Mouse (Mus musculus): ENCODE data around the gene AC124502.3. TPM values are rescaled to one million over a fixed set of nuclear protein-coding genes. Genes with fewer than 3 reads are reported as not detected.

Gene AC124502.3
- 3.9 TPM for polyA plus RNA-seq (2015; fragmentation: Illumina TruSeq; extraction: RNeasy Lipid Tissue Mini Kit (QIAGEN cat#74804); ENCODE audit: low read depth, low replicate concordance)

GRCm38 (mm10) chr19:5038709-5039156 lies at the start of gene AC124502.3, which contains the start of gene B4gat1:
AC124502.3 (plus strand) TSS chr19:5038891.
B4gat1 (plus strand) TSS chr19:5038826.

GRCm38 (mm10) chr19:4990256-4990625 lies 48.5 kb upstream of the AC124502.3 start, which contains the start of gene Npas4:
Npas4 (minus strand) TSS chr19:4990316.

GRCm38 (mm10) chr19:5023621-5024479 lies 14.8 kb upstream of the AC124502.3 start, which contains the start of gene Slc29a2:
Slc29a2 (plus strand) TSS chr19:5023860.

GRCm38 (mm10) chr19:5040862-5041523 lies 2.3 kb downstream of the AC124502.3 start, which contains the start of gene Brms1:
Brms1 (plus strand) TSS chr19:5041354.

GRCm38 (mm10) chr19:5050047-5050905 lies 11.6 kb downstream of the AC124502.3 start, which contains the start of gene Rin1:
Rin1 (plus strand) TSS chr19:5050481.

GRCm38 (mm10) chr19:5067867-5068569 lies 29.3 kb downstream of the AC124502.3 start, which contains the start of gene Cd248:
Cd248 (plus strand) TSS chr19:5068078.

GRCm38 (mm10) chr19:5085145-5085863 lies 46.6 kb downstream of the AC124502.3 start, which contains the start of gene Tmem151a:
Tmem151a (minus strand) TSS chr19:5085531.

GRCm38 (mm10) chr19:5087884-5088728 lies 49.4 kb downstream of the AC124502.3 start, which contains the start of gene Yif1a:
Yif1a (plus strand) TSS chr19:5088538.

GRCm38 (mm10) chr19:5098363-5099143 lies 59.9 kb downstream of the AC124502.3 start, which contains the start of gene Cnih2:
Cnih2 (minus strand) TSS chr19:5098521.

Other genes starting within 250 kb of the AC124502.3 start
- 41.4 TPM for gene Rbm4, start 245.0 kb upstream of the AC124502.3 start, polyA plus RNA-seq (2015; fragmentation: Illumina TruSeq; extraction: RNeasy Lipid Tissue Mini Kit (QIAGEN cat#74804); ENCODE audit: low read depth, low replicate concordance)
- gene Gm21992, start 227.3 kb upstream of the AC124502.3 start, polyA plus RNA-seq (2015; fragmentation: Illumina TruSeq; extraction: RNeasy Lipid Tissue Mini Kit (QIAGEN cat#74804); ENCODE audit: low read depth, low replicate concordance): 15.5 TPM
- 18.0 TPM for gene Rbm14, start 227.3 kb upstream of the AC124502.3 start, polyA plus RNA-seq (2015; fragmentation: Illumina TruSeq; extraction: RNeasy Lipid Tissue Mini Kit (QIAGEN cat#74804); ENCODE audit: low read depth, low replicate concordance)
- gene Ccs, start 199.6 kb upstream of the AC124502.3 start, polyA plus RNA-seq (2015; fragmentation: Illumina TruSeq; extraction: RNeasy Lipid Tissue Mini Kit (QIAGEN cat#74804); ENCODE audit: low read depth, low replicate concordance): 37.6 TPM
- gene Ccdc87, start 199.5 kb upstream of the AC124502.3 start, polyA plus RNA-seq (2015; fragmentation: Illumina TruSeq; extraction: RNeasy Lipid Tissue Mini Kit (QIAGEN cat#74804); ENCODE audit: low read depth, low replicate concordance): 1.8 TPM
- 85.3 TPM for gene Ctsf, start 183.8 kb upstream of the AC124502.3 start, polyA plus RNA-seq (2015; fragmentation: Illumina TruSeq; extraction: RNeasy Lipid Tissue Mini Kit (QIAGEN cat#74804); ENCODE audit: low read depth, low replicate concordance)
- gene Actn3, start 161.0 kb upstream of the AC124502.3 start, polyA plus RNA-seq (2015; fragmentation: Illumina TruSeq; extraction: RNeasy Lipid Tissue Mini Kit (QIAGEN cat#74804); ENCODE audit: low read depth, low replicate concordance): 1.2 TPM
- 23.6 TPM for gene Zdhhc24, start 160.2 kb upstream of the AC124502.3 start, polyA plus RNA-seq (2015; fragmentation: Illumina TruSeq; extraction: RNeasy Lipid Tissue Mini Kit (QIAGEN cat#74804); ENCODE audit: low read depth, low replicate concordance)
- 26.4 TPM for gene Bbs1, start 132.3 kb upstream of the AC124502.3 start, polyA plus RNA-seq (2015; fragmentation: Illumina TruSeq; extraction: RNeasy Lipid Tissue Mini Kit (QIAGEN cat#74804); ENCODE audit: low read depth, low replicate concordance)
- 45.4 TPM for gene Dpp3, start 110.6 kb upstream of the AC124502.3 start, polyA plus RNA-seq (2015; fragmentation: Illumina TruSeq; extraction: RNeasy Lipid Tissue Mini Kit (QIAGEN cat#74804); ENCODE audit: low read depth, low replicate concordance)
- 16.6 TPM for gene Peli3, start 95.8 kb upstream of the AC124502.3 start, polyA plus RNA-seq (2015; fragmentation: Illumina TruSeq; extraction: RNeasy Lipid Tissue Mini Kit (QIAGEN cat#74804); ENCODE audit: low read depth, low replicate concordance)
- gene Mrpl11, start 76.7 kb upstream of the AC124502.3 start, polyA plus RNA-seq (2015; fragmentation: Illumina TruSeq; extraction: RNeasy Lipid Tissue Mini Kit (QIAGEN cat#74804); ENCODE audit: low read depth, low replicate concordance): 106 TPM
- 12.4 TPM for gene Npas4, start 48.6 kb upstream of the AC124502.3 start, polyA plus RNA-seq (2015; fragmentation: Illumina TruSeq; extraction: RNeasy Lipid Tissue Mini Kit (QIAGEN cat#74804); ENCODE audit: low read depth, low replicate concordance)
- 14.1 TPM for gene Slc29a2, start 15.0 kb upstream of the AC124502.3 start, polyA plus RNA-seq (2015; fragmentation: Illumina TruSeq; extraction: RNeasy Lipid Tissue Mini Kit (QIAGEN cat#74804); ENCODE audit: low read depth, low replicate concordance)
- 133 TPM for gene B4gat1, start 65 bp upstream of the AC124502.3 start, polyA plus RNA-seq (2015; fragmentation: Illumina TruSeq; extraction: RNeasy Lipid Tissue Mini Kit (QIAGEN cat#74804); ENCODE audit: low read depth, low replicate concordance)
- gene Brms1, start 2.5 kb downstream of the AC124502.3 start, polyA plus RNA-seq (2015; fragmentation: Illumina TruSeq; extraction: RNeasy Lipid Tissue Mini Kit (QIAGEN cat#74804); ENCODE audit: low read depth, low replicate concordance): 31.7 TPM
- gene Rin1, start 11.6 kb downstream of the AC124502.3 start, polyA plus RNA-seq (2015; fragmentation: Illumina TruSeq; extraction: RNeasy Lipid Tissue Mini Kit (QIAGEN cat#74804); ENCODE audit: low read depth, low replicate concordance): 38.7 TPM
- 3.2 TPM for gene Cd248, start 29.2 kb downstream of the AC124502.3 start, polyA plus RNA-seq (2015; fragmentation: Illumina TruSeq; extraction: RNeasy Lipid Tissue Mini Kit (QIAGEN cat#74804); ENCODE audit: low read depth, low replicate concordance)
- gene Tmem151a, start 46.6 kb downstream of the AC124502.3 start, polyA plus RNA-seq (2015; fragmentation: Illumina TruSeq; extraction: RNeasy Lipid Tissue Mini Kit (QIAGEN cat#74804); ENCODE audit: low read depth, low replicate concordance): 107 TPM
- gene Yif1a, start 49.6 kb downstream of the AC124502.3 start, polyA plus RNA-seq (2015; fragmentation: Illumina TruSeq; extraction: RNeasy Lipid Tissue Mini Kit (QIAGEN cat#74804); ENCODE audit: low read depth, low replicate concordance): 32.8 TPM
- 266 TPM for gene Cnih2, start 59.6 kb downstream of the AC124502.3 start, polyA plus RNA-seq (2015; fragmentation: Illumina TruSeq; extraction: RNeasy Lipid Tissue Mini Kit (QIAGEN cat#74804); ENCODE audit: low read depth, low replicate concordance)
- 157 TPM for gene Rab1b, start 68.2 kb downstream of the AC124502.3 start, polyA plus RNA-seq (2015; fragmentation: Illumina TruSeq; extraction: RNeasy Lipid Tissue Mini Kit (QIAGEN cat#74804); ENCODE audit: low read depth, low replicate concordance)
- 211 TPM for gene Klc2, start 79.7 kb downstream of the AC124502.3 start, polyA plus RNA-seq (2015; fragmentation: Illumina TruSeq; extraction: RNeasy Lipid Tissue Mini Kit (QIAGEN cat#74804); ENCODE audit: low read depth, low replicate concordance)
- gene Pacs1, start 234.2 kb downstream of the AC124502.3 start, polyA plus RNA-seq (2015; fragmentation: Illumina TruSeq; extraction: RNeasy Lipid Tissue Mini Kit (QIAGEN cat#74804); ENCODE audit: low read depth, low replicate concordance): 37.4 TPM

All from brain, adult 10 weeks (tissue).